Mouse (Mus musculus) hindbrain, embryonic 15.5 days (tissue): ENCODE results near the gene Gm5431. TPM values are rescaled to one million over a fixed set of nuclear protein-coding genes. Genes with fewer than 3 reads are reported as not detected.

Experiments
- ATAC-seq: fragments of 200-750 bp; cut with Nextera tagmentation; 2 replicates; pipeline ENCODE4 v1.8.0; 2017; ENCODE audit warnings: low read depth, moderate number of reproducible peaks, moderate TSS enrichment; ENCODE audit not compliant: low FRiP score
- H3K27ac ChIP-seq: fragments of 300-500 bp; sonication (generic); replicated peaks from 2 replicates; pipeline ENCODE4 v1.5.1; 2015; ENCODE audit warnings: mild to moderate bottlenecking, inconsistent platforms
- H3K27me3 ChIP-seq: fragments of 300-500 bp; sonication (generic); 2 replicates; pipeline ENCODE4 v1.6.1; 2015; ENCODE audit warnings: control low read depth, inconsistent platforms
- H3K36me3 ChIP-seq: fragments of 300-500 bp; sonication (generic); 2 replicates; pipeline ENCODE4 v1.6.1; 2015; ENCODE audit warnings: control low read depth, inconsistent platforms
- H3K4me1 ChIP-seq: fragments of 300-500 bp; sonication (generic); replicated peaks from 2 replicates; pipeline ENCODE4 v1.6.1; 2015; ENCODE audit warnings: control low read depth, inconsistent platforms
- H3K4me2 ChIP-seq: fragments of 300-500 bp; sonication (generic); 2 replicates; pipeline ENCODE4 v1.6.1; 2015; ENCODE audit warnings: moderate library complexity, mild to moderate bottlenecking, inconsistent platforms
- H3K4me3 ChIP-seq: fragments of 300-500 bp; sonication (generic); 2 replicates; pipeline ENCODE4 v1.5.1; 2015; ENCODE audit warnings: mild to moderate bottlenecking, inconsistent platforms
- H3K9ac ChIP-seq: fragments of 300-500 bp; sonication (generic); 2 replicates; pipeline ENCODE4 v1.6.1; 2015; ENCODE audit warnings: inconsistent platforms
- H3K9me3 ChIP-seq: fragments of 300-500 bp; sonication (generic); 2 replicates; pipeline ENCODE4 v1.6.1; 2016; ENCODE audit warnings: control low read depth, inconsistent platforms
- WGBS: fragments of 180-500 bp; shearing (Covaris S2); methylation state at CpG from one replicate; pipeline ENCODE4 v1.1.7; 2015; 5-methylcytosine and 5-hydroxymethylcytosine counted together
- polyA plus RNA-seq: library from polyadenylated mRNA; unstranded; fragments of >200 nt; fragmentation: Nextera tagmentation; extraction: Ambion mirVana; gene quantifications from 2 replicates; pipeline ENCODE4 v1.2.1, GENCODE M21; 2015

Gene Gm5431
- polyA plus RNA-seq, 1 experiment from 2014 or later: 0.14 TPM

DNA sequence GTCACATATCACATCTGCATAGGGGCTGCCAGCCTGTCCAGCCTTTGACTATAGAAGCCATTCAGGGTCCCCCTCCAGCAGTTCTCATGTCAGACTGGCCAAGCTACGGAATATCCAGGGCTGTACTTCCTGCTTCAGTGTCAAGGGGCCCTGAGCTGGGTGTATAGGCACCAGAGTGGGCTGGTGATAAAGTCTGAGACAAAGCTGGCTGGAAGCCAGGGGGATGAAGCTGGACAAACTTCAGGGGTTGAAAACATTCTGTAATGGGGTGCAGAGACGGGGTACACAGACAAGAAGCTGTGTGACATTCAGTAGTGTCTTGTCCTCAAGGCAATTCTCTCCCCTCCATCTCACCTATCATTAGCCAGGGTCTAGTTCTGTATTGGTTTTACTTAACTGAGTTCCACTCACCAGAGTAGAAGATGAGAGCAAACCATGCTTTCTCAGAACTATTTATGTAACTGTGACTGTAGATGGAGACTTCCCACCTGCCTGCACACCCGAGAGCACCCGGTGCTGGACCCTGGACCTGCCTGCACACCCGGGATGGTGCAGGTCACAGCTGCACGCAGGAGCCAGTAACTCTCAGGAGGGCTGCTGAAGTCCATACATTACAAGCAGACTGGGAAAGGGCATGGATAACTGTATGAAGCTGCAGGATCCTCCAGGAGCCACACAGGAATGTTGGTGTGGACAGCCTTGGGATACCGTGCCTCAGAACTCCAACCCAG is 32.5 kb downstream of the Gm5431 start:
- no peak overlapping the region for H3K4me3 ChIP-seq
- 81% methylated on average over 7 of the region's 7 CpGs for WGBS
- no peak overlapping the region for H3K9ac ChIP-seq
- no peaks in the 10 kb centered on the region for H3K9me3 ChIP-seq
- H3K27ac ChIP-seq: no peak overlapping the region
- H3K4me2 ChIP-seq: peak overlapping the region; percentile 74
- peaks cover 18% of the 10 kb centered on the region for H3K4me1 ChIP-seq
- no peaks in the 10 kb centered on the region for H3K36me3 ChIP-seq
- no peaks in the 10 kb centered on the region for H3K27me3 ChIP-seq
- ATAC-seq: no peak

GRCm38 (mm10) chr11:48866481-48866880 is 35.5 kb downstream of the Gm5431 start:
- Histone ChIP-seq H3K27me3 (no peaks in the 10 kb centered on the region), H3K27ac (no peak overlapping the region), H3K36me3 (no peaks in the 10 kb centered on the region), H3K9me3 (no peaks in the 10 kb centered on the region), H3K4me1 (peaks cover 8% of the 10 kb centered on the region), H3K4me2 (no peak overlapping the region), H3K4me3 (no peak overlapping the region), H3K9ac (no peak overlapping the region)
- 97% methylated on average over 9 of the region's 9 CpGs for WGBS
- no peak for ATAC-seq

GRCm38 (mm10) chr11:48863808-48864207 is 38.2 kb downstream of the Gm5431 start:
- H3K9ac ChIP-seq: no peak overlapping the region
- H3K27me3 ChIP-seq: 0 out of 2 replicates have a peak, but pooled peaks cover 5% of the 10 kb centered on the region
- H3K27ac ChIP-seq: no peak overlapping the region
- H3K4me3 ChIP-seq: no peak overlapping the region
- no peaks in the 10 kb centered on the region for H3K36me3 ChIP-seq
- no peaks in the 10 kb centered on the region for H3K9me3 ChIP-seq
- H3K4me1 ChIP-seq: peaks cover 2% of the 10 kb centered on the region
- WGBS: 85% methylated on average over 3 of the region's 3 CpGs
- no peak for ATAC-seq
- no peak overlapping the region for H3K4me2 ChIP-seq

DNA sequence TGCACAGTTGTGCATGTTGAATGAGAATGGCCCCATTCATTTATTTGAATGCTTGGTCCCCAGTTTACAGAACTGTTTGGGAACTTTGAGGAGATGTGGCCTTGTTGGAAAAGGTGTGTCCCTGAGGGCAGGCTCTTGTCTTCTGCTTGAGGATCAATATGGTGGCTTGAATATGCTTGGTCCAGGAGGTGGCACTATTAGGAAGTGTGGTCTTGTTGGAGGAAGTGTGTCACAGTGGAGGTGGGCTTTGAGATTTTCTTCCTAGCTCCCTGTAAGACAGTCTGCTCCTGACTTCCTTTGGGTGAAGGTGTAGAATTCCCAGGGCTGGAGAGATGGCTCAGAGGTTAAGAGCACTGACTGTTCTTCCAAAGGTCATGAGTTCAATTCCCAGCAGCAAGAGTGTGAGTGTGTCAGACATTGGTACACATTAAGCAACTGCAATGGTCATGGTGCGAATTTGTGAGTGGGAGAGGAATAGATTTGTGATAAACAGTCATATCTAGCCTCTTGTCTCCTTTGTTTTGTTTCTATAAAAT is 39.2 kb downstream of the Gm5431 start:
- Histone ChIP-seq H3K9me3 (no peaks in the 10 kb centered on the region), H3K4me1 (peaks cover 9% of the 10 kb centered on the region), H3K9ac (no peak overlapping the region), H3K27ac (no peak overlapping the region), H3K36me3 (no peaks in the 10 kb centered on the region), H3K4me3 (no peak overlapping the region), H3K4me2 (no peak overlapping the region), H3K27me3 (0 out of 2 replicates have a peak, but pooled peaks cover 5% of the 10 kb centered on the region)
- WGBS: 91% methylated on average over 1 of the region's 1 CpGs
- no peak for ATAC-seq

- Histone ChIP-seq H3K36me3 (no peaks in the 10 kb centered on the region), H3K4me1 (peaks cover 29% of the 10 kb centered on the region), H3K27me3 (0 out of 2 replicates have a peak, but pooled peaks cover 5% of the 10 kb centered on the region), H3K9ac (no peak overlapping the region), H3K9me3 (no peaks in the 10 kb centered on the region), H3K4me2 (peak overlapping the region; percentile 88), H3K27ac (no peak overlapping the region), H3K4me3 (peak overlapping the region; percentile 58)
- WGBS: 0% methylated on average over 6 of the region's 6 CpGs
- ATAC-seq: no peak
Observed at GRCm38 (mm10) chr11:48859014-48859413, 43.0 kb downstream of the Gm5431 start.

- ATAC-seq: peak; percentile 71
- WGBS: under 1% methylated on average over 31 of the region's 31 CpGs
- H3K4me3 ChIP-seq: peak overlapping the region; percentile 58
- no peaks in the 10 kb centered on the region for H3K9me3 ChIP-seq
- H3K9ac ChIP-seq: peak overlapping the region; percentile 48
- H3K4me1 ChIP-seq: peaks cover 37% of the 10 kb centered on the region
- H3K27ac ChIP-seq: peak overlapping the region; percentile 72
- no peaks in the 10 kb centered on the region for H3K27me3 ChIP-seq
- no peaks in the 10 kb centered on the region for H3K36me3 ChIP-seq
- peak overlapping the region; percentile 88 for H3K4me2 ChIP-seq
Observed at GRCm38 (mm10) chr11:48853474-48854180, 48.4 kb downstream of the Gm5431 start.

GRCm38 (mm10) chr11:48852624-48853473 is 49.2 kb downstream of the Gm5431 start:
- H3K4me3 ChIP-seq: peak overlapping the region; percentile 58
- no peaks in the 10 kb centered on the region for H3K9me3 ChIP-seq
- peak overlapping the region; percentile 48 for H3K9ac ChIP-seq
- WGBS: 7% methylated on average over 23 of the region's 23 CpGs
- peak overlapping the region; percentile 72 for H3K27ac ChIP-seq
- H3K4me1 ChIP-seq: peaks cover 31% of the 10 kb centered on the region
- ATAC-seq: peak; percentile 32
- no peaks in the 10 kb centered on the region for H3K36me3 ChIP-seq
- peak overlapping the region; percentile 88 for H3K4me2 ChIP-seq
- no peaks in the 10 kb centered on the region for H3K27me3 ChIP-seq

- no peak for ATAC-seq
- Histone ChIP-seq H3K9ac (no peak overlapping the region), H3K9me3 (no peaks in the 10 kb centered on the region), H3K4me3 (peak overlapping the region; percentile 58), H3K4me2 (peak overlapping the region; percentile 88), H3K4me1 (peaks cover 26% of the 10 kb centered on the region), H3K36me3 (no peaks in the 10 kb centered on the region), H3K27ac (no peak overlapping the region), H3K27me3 (no peaks in the 10 kb centered on the region)
- 81% methylated on average over 4 of the region's 4 CpGs for WGBS
Observed at GRCm38 (mm10) chr11:48852190-48852589, 49.8 kb downstream of the Gm5431 start.

- no peak overlapping the region for H3K4me3 ChIP-seq
- H3K27me3 ChIP-seq: no peaks in the 10 kb centered on the region
- no peak overlapping the region for H3K4me2 ChIP-seq
- 85% methylated on average over 4 of the region's 4 CpGs for WGBS
- H3K9me3 ChIP-seq: no peaks in the 10 kb centered on the region
- peaks cover 20% of the 10 kb centered on the region for H3K4me1 ChIP-seq
- ATAC-seq: no peak
- H3K9ac ChIP-seq: no peak overlapping the region
- no peaks in the 10 kb centered on the region for H3K36me3 ChIP-seq
- no peak overlapping the region for H3K27ac ChIP-seq
Observed at GRCm38 (mm10) chr11:48851270-48851995, 50.6 kb downstream of the Gm5431 start.

- Histone ChIP-seq H3K4me2 (no peak overlapping the region), H3K4me1 (peaks cover 20% of the 10 kb centered on the region), H3K27ac (no peak overlapping the region), H3K9ac (no peak overlapping the region), H3K27me3 (no peaks in the 10 kb centered on the region), H3K4me3 (no peak overlapping the region), H3K36me3 (no peaks in the 10 kb centered on the region), H3K9me3 (no peaks in the 10 kb centered on the region)
- 49% methylated on average over 2 of the region's 2 CpGs for WGBS
- ATAC-seq: no peak
Observed at GRCm38 (mm10) chr11:48850240-48850639, 51.8 kb downstream of the Gm5431 start.

- H3K9ac ChIP-seq: no peak overlapping the region
- WGBS: 61% methylated on average over 5 of the region's 5 CpGs
- no peak overlapping the region for H3K27ac ChIP-seq
- no peak for ATAC-seq
- no peak overlapping the region for H3K4me2 ChIP-seq
- H3K4me3 ChIP-seq: no peak overlapping the region
- 0 out of 2 replicates have a peak, but pooled peaks cover 2% of the 10 kb centered on the region for H3K27me3 ChIP-seq
- no peaks in the 10 kb centered on the region for H3K4me1 ChIP-seq
- no peaks in the 10 kb centered on the region for H3K36me3 ChIP-seq
- H3K9me3 ChIP-seq: no peaks in the 10 kb centered on the region
Observed at GRCm38 (mm10) chr11:48846881-48847280, 55.1 kb downstream of the Gm5431 start.
